Mouse (Mus musculus) spleen, adult 2 months (tissue): Measurements from ENCODE around the gene Kcnq5. TPM values are rescaled to one million over a fixed set of nuclear protein-coding genes. Genes with fewer than 3 reads are reported as not detected.

Source experiments
- DNase-seq, 2 experiments: peaks; one replicate each; pipeline versions ENCODE4 v3.0.0 to v3.0.0-alpha.2; 2012 to 2021; ENCODE audit warnings: low spot score in 2 of 2, low read depth in 1 of 2
- H3K27ac ChIP-seq: fragments of 200-500 bp; 2 replicates; pipeline ENCODE4 v1.5.1; 2012; ENCODE audit warnings: low read length, inconsistent platforms; ENCODE audit not compliant: insufficient read depth
- H3K27me3 ChIP-seq: fragments of 200-500 bp; 2 replicates; pipeline ENCODE4 v1.6.1; 2012; ENCODE audit warnings: mild to moderate bottlenecking, moderate library complexity, low read length, inconsistent platforms; ENCODE audit not compliant: control insufficient read depth, insufficient read depth
- H3K36me3 ChIP-seq: fragments of 200-500 bp; 2 replicates; pipeline ENCODE4 v1.6.1; 2012; ENCODE audit warnings: mild to moderate bottlenecking, low read length, inconsistent platforms; ENCODE audit not compliant: control insufficient read depth, insufficient read depth
- H3K4me1 ChIP-seq: fragments of 200-500 bp; 2 replicates; pipeline ENCODE4 v1.6.1; 2011; ENCODE audit warnings: inconsistent platforms; ENCODE audit not compliant: control insufficient read depth, insufficient read depth, insufficient read length
- H3K4me3 ChIP-seq: fragments of 200-500 bp; 2 replicates; pipeline ENCODE4 v1.5.1; 2011; ENCODE audit warnings: mild to moderate bottlenecking, inconsistent platforms; ENCODE audit not compliant: insufficient read depth, insufficient read length; ENCODE audit errors: extremely low read depth
- CTCF ChIP-seq: fragments of 200-500 bp; IDR thresholded peaks from 2 replicates; pipeline ENCODE4 v1.5.1; 2011; ENCODE audit warnings: mild to moderate bottlenecking, inconsistent platforms; ENCODE audit not compliant: insufficient read depth, insufficient read length, insufficient replicate concordance; ENCODE audit errors: extremely low read depth
- POLR2A ChIP-seq: fragments of 200-500 bp; IDR thresholded peaks from 2 replicates; pipeline ENCODE4 v1.6.1; 2011; ENCODE audit warnings: low read depth, low read length, inconsistent platforms
- WGBS: fragments of 180-500 bp; shearing (Covaris S2); methylation state at CpG from one replicate; pipeline ENCODE4 v1.1.7; 2018; 5-methylcytosine and 5-hydroxymethylcytosine counted together
- polyA plus RNA-seq: library from polyadenylated mRNA; depleted of rRNA; stranded (reverse); fragments of >200 nt; gene quantifications from 2 replicates; pipeline ENCODE4 v1.2.3, GENCODE M21; 2012

Gene Kcnq5
- polyA plus RNA-seq, 1 experiment = 0.68 TPM

DNA sequence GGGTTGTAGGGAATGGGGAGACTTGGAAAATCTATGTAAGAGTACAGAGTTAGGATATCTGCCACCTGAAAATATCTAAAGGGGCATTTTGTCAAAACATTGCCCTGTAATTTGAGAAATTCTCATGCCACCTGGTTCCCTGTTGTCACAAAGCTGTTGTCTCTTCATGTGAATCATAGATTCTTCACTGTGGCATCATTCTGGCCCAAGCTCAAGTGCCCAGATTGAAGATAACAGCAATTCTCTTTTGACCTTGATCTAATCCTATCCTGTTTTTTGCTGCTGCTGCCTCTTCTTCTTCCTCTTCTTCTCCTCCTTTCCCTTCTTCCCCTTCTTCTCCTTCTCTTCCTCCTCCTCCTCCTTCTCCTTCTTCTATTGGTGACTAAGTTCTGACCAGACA lies 240.5 kb downstream of the Kcnq5 start:
- no peak overlapping the region for H3K4me3 ChIP-seq
- no peak for TF ChIP-seq POLR2A
- TF ChIP-seq CTCF = no peak
- H3K27me3 ChIP-seq = no peaks in the 10 kb centered on the region
- no peak for DNase-seq
- H3K27ac ChIP-seq = no peak overlapping the region
- H3K36me3 ChIP-seq = no peaks in the 10 kb centered on the region
- no peaks in the 10 kb centered on the region for H3K4me1 ChIP-seq

DNA sequence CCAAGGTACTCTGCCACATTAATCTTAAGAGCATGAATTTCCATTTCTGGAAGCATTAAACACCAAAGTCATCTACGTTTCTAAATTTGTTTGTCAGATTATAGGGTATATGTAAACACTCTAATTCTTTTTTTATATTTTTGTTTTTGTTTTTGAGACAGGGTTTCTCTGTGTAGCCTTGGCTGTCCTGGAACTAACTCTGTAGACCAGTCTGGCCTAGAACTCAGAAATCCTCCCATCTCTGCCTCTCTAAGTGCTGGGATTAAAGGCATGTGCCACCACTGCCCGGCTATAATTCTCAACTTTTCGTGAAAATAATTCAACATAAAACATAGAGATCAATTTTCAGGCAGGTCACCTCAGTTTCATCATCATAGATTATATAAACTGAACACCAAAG lies 246.9 kb downstream of the Kcnq5 start:
- H3K27ac ChIP-seq = no peak overlapping the region
- WGBS = 85% methylated on average over 3 of the region's 3 CpGs
- TF ChIP-seq POLR2A (no peak), CTCF (no peak)
- H3K36me3 ChIP-seq = no peaks in the 10 kb centered on the region
- no peak overlapping the region for H3K4me3 ChIP-seq
- DNase-seq = peak in 1 of 2 experiments; percentile 3
- H3K27me3 ChIP-seq = no peaks in the 10 kb centered on the region
- H3K4me1 ChIP-seq = no peaks in the 10 kb centered on the region

DNA sequence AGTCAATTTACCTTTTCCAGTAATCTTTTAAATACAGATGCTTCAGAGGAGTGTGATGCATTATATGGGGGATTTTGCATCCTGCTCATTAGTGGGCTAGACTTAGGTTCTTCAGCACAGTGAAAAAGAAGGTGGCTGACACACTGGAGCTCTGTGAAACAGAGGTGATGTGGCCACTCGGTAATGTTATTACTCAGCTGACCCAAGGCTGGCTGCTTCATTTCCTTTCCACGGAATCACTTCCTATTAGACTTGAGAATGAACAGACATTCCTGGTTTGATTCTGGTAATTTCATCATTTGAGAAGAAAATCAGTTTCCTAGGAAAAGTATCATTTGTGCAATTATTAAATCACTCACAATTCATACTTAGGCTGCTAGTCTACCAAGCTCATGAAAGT lies 249.0 kb downstream of the Kcnq5 start:
- no peaks in the 10 kb centered on the region for H3K4me1 ChIP-seq
- no peaks in the 10 kb centered on the region for H3K36me3 ChIP-seq
- no peak overlapping the region for H3K4me3 ChIP-seq
- no peaks in the 10 kb centered on the region for H3K27me3 ChIP-seq
- WGBS = 75% methylated on average over 2 of the region's 2 CpGs
- TF ChIP-seq CTCF (no peak), POLR2A (no peak)
- no peak for DNase-seq
- H3K27ac ChIP-seq = no peak overlapping the region

DNA sequence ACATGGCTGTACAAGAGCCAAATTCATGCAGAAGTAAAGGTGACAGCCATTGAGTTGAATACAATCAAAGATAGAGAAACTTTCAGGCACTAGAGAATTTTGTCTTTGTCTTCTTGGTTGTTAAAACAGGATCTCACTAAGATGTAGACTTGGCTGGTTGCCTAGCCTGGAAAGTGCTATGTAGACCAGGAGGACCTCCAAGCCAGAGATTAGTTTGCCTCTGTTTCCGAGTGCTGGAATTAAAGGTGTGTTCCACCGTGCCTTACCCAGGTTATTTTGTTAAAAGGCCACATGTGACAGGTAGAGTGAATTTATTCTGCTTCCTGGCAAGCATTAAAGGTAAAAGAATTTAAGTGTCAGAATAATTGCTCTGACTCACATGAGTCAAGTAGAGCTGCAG lies 271.3 kb downstream of the Kcnq5 start:
- Histone ChIP-seq H3K27me3 (no peaks in the 10 kb centered on the region), H3K4me1 (no peaks in the 10 kb centered on the region), H3K36me3 (no peaks in the 10 kb centered on the region), H3K4me3 (no peak overlapping the region), H3K27ac (no peak overlapping the region)
- TF ChIP-seq CTCF = no peak
- WGBS = 83% methylated on average over 2 of the region's 2 CpGs
- DNase-seq = no peak

DNA sequence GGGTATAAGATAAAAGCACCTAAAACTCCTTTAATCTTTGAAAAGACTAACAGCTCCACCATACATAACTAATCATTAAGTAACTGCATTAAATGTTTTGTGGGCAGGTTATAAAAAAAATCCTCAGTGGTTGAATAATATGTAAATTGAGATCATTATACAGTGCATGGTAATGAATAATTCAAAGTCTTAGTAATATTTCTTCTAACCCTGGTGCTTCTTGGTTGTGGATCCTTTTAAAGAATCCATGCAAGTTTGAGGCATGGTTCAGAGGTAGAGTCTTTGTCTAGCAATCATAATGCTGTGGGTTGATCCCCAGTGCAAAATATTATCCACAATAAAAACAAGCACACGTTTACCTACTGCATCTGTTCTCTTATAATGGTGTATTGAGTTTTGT lies 272.8 kb downstream of the Kcnq5 start:
- no peaks in the 10 kb centered on the region for H3K27me3 ChIP-seq
- no peaks in the 10 kb centered on the region for H3K4me1 ChIP-seq
- TF ChIP-seq CTCF = no peak
- 85% methylated on average over 1 of the region's 1 CpGs for WGBS
- no peak for DNase-seq
- no peak overlapping the region for H3K4me3 ChIP-seq
- no peaks in the 10 kb centered on the region for H3K36me3 ChIP-seq
- H3K27ac ChIP-seq = no peak overlapping the region

DNA sequence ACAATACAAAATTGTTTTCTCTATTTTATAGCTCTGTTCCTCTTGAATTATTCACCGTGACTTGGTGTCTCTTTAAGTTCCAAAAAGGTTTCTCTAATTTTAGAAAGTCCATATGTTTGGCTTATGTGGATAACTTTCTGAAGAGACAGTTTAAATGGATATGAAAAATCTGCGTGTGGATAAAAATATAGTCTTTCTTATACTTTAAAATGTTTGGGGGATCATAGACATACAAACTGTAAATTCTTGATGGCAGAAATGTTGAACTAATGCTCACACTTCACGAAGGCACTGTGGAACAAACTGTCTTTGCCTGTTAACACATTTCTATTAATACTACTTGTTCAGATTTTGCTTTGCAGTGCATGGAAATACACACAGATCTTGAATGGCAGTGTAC lies 277.3 kb downstream of the Kcnq5 start:
- Histone ChIP-seq H3K27ac (no peak overlapping the region), H3K36me3 (no peaks in the 10 kb centered on the region), H3K27me3 (no peaks in the 10 kb centered on the region), H3K4me3 (no peak overlapping the region), H3K4me1 (no peaks in the 10 kb centered on the region)
- TF ChIP-seq POLR2A = no peak
- TF ChIP-seq CTCF = no peak
- WGBS = 88% methylated on average over 3 of the region's 3 CpGs
- no peak for DNase-seq

DNA sequence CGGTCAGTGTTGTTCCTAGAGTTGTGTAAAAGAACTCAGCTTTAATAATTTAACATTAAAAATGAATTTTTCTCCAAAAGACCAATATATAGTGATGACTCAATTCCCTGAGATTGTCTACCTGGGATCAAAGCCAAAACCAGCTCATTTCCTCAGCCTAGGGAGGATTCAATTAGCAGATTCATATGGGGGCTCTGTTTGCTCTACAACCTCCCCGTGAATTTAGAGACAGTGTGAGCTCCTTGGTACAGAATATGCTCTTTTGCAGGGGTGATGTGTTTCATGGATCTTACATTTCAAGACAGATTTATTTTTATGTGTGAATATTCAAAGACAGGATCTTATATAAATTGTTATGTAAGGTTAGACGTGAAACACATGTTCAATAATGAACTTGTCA lies 284.9 kb downstream of the Kcnq5 start:
- H3K27ac ChIP-seq = no peak overlapping the region
- 89% methylated on average over 3 of the region's 3 CpGs for WGBS
- no peaks in the 10 kb centered on the region for H3K27me3 ChIP-seq
- no peak for DNase-seq
- no peaks in the 10 kb centered on the region for H3K4me1 ChIP-seq
- no peaks in the 10 kb centered on the region for H3K36me3 ChIP-seq
- no peak overlapping the region for H3K4me3 ChIP-seq
- TF ChIP-seq CTCF = no peak
- TF ChIP-seq POLR2A = no peak

DNA sequence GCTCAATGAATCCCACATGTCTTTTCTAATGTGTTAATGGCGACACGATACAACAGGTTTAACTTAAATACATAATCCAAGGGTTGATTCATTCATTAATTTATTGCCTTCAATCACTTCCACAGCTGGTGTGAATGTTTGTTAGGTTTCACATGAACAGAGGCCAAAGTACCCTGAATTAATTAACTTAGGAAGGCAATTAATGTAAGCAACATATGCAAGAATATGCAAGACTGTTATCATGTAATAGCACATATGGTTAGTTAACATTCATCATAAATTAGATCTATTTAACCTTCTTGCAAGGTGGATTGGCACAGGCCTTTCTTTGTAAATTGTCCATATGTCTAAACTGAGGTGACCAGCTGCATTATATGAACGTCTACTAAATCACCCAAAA lies 300.9 kb downstream of the Kcnq5 start:
- no peak for DNase-seq
- Histone ChIP-seq H3K4me1 (no peaks in the 10 kb centered on the region), H3K4me3 (no peak overlapping the region), H3K27ac (no peak overlapping the region), H3K36me3 (no peaks in the 10 kb centered on the region), H3K27me3 (no peaks in the 10 kb centered on the region)
- TF ChIP-seq POLR2A = no peak
- no peak for TF ChIP-seq CTCF
- 89% methylated on average over 3 of the region's 3 CpGs for WGBS
